Mouse (Mus musculus) myocyte (in vitro differentiated cells): ENCODE measurements around the gene 9130213A22Rik. TPM values are rescaled to one million over a fixed set of nuclear protein-coding genes. Genes with fewer than 3 reads are reported as not detected.

Experiments used
- H3K27me3 ChIP-seq: one replicate; pipeline ENCODE4 v1.6.1; 2011; ENCODE audit not compliant: control insufficient read depth, insufficient read depth, insufficient read length
- H3K36me3 ChIP-seq: one replicate; pipeline ENCODE4 v1.6.1; 2011; ENCODE audit not compliant: control insufficient read depth, insufficient read depth
- H3K4me2 ChIP-seq: one replicate; pipeline ENCODE4 v1.6.1; 2011; ENCODE audit warnings: low read depth, control low read depth
- H3K4me3 ChIP-seq: one replicate; pipeline ENCODE4 v1.5.1; 2011; ENCODE audit warnings: mild to moderate bottlenecking, control low read depth, moderate library complexity
- H3K79me2 ChIP-seq: one replicate; pipeline ENCODE4 v1.6.1; 2011; ENCODE audit not compliant: control insufficient read depth, insufficient read depth
- H3ac ChIP-seq: one replicate; pipeline ENCODE4 v1.6.1; 2011; ENCODE audit not compliant: control insufficient read depth, insufficient read length
- CEBPB ChIP-seq: IDR thresholded peaks from 2 replicates; pipeline ENCODE4 v1.6.1; 2011; ENCODE audit warnings: mild to moderate bottlenecking, moderate library complexity; ENCODE audit not compliant: poor library complexity, insufficient read depth, severe bottlenecking
- E2F4 ChIP-seq: IDR thresholded peaks from one replicate; pipeline ENCODE4 v1.6.1; 2011; ENCODE audit warnings: mild to moderate bottlenecking, control low read depth, moderate library complexity; ENCODE audit not compliant: insufficient read depth
- MAX ChIP-seq: IDR thresholded peaks from one replicate; pipeline ENCODE4 v1.6.1; 2011; ENCODE audit warnings: low read depth, mild to moderate bottlenecking, control low read depth
- MYOD1 ChIP-seq, 3 experiments: IDR thresholded peaks; one replicate each; pipeline ENCODE4 v1.6.1; 2011; ENCODE audit warnings: control low read depth in 2 of 3, low read depth in 2 of 3, mild to moderate bottlenecking in 2 of 3, moderate library complexity in 1 of 3; ENCODE audit not compliant: insufficient read length in 2 of 3, control insufficient read depth in 1 of 3
- MYOG ChIP-seq, 3 experiments: IDR thresholded peaks; one replicate each; pipeline ENCODE4 v1.6.1; 2011; ENCODE audit warnings: control low read depth in 2 of 3, low read depth in 2 of 3, mild to moderate bottlenecking in 2 of 3; ENCODE audit not compliant: insufficient read length in 2 of 3, control insufficient read depth in 1 of 3, insufficient read depth in 1 of 3
- POLR2A ChIP-seq: IDR thresholded peaks from one replicate; pipeline ENCODE4 v1.6.1; 2011; ENCODE audit warnings: low read depth, mild to moderate bottlenecking, control low read depth, moderate library complexity; ENCODE audit not compliant: insufficient read length
- POLR2AphosphoS2 ChIP-seq: IDR thresholded peaks from one replicate; pipeline ENCODE4 v1.6.1; 2011; ENCODE audit warnings: low read depth, control low read depth; ENCODE audit not compliant: insufficient read length
- REST ChIP-seq: IDR thresholded peaks from one replicate; pipeline ENCODE4 v1.6.1; 2011; ENCODE audit warnings: mild to moderate bottlenecking, control low read depth, moderate library complexity; ENCODE audit not compliant: insufficient read depth, insufficient read length
- SRF ChIP-seq: IDR thresholded peaks from one replicate; pipeline ENCODE4 v1.6.1; 2011; ENCODE audit warnings: low read depth; ENCODE audit not compliant: control insufficient read depth, insufficient read length
- TCF12 ChIP-seq: IDR thresholded peaks from one replicate; pipeline ENCODE4 v1.6.1; 2011; ENCODE audit warnings: mild to moderate bottlenecking, control low read depth; ENCODE audit not compliant: poor library complexity, insufficient read depth, severe bottlenecking
- TCF3 ChIP-seq: IDR thresholded peaks from one replicate; pipeline ENCODE4 v1.6.1; 2011; ENCODE audit warnings: low read depth, control low read depth; ENCODE audit not compliant: insufficient read length
- USF1 ChIP-seq: IDR thresholded peaks from one replicate; pipeline ENCODE4 v1.6.1; 2011; ENCODE audit warnings: low read depth, mild to moderate bottlenecking, control low read depth, moderate library complexity
- polyA plus RNA-seq: library from polyadenylated mRNA; unstranded; fragments of >200 nt; fragmentation: generic; extraction: Trizol; gene quantifications from one replicate; pipeline ENCODE4 v1.2.1, GENCODE M21; 2012; ENCODE audit warnings: missing spikeins

The 9130213A22Rik gene
- polyA plus RNA-seq, 1 experiment, result 0.78 TPM

DNA sequence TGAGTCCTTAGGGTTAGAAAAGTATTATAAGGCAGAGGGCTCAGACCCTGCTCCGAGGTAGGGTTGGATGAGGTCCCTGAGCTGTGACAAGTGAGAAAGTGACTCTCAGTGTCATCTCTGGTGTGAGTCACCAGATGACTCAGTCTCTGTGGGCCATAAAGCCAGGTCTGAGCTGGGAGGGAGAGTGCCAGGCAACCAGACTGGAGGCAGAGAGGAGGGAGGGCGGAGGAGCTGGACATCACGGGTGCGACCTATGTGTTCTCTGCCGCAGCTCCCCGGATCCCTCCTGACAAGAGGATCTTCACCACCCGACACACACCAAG lies 20.0 kb downstream of the 9130213A22Rik start:
- peaks cover 10% of the 10 kb centered on the region for H3K79me2 ChIP-seq
- no peak overlapping the region for H3K4me3 ChIP-seq
- peaks cover 34% of the 10 kb centered on the region for H3K36me3 ChIP-seq
- H3K27me3 ChIP-seq, result no peaks in the 10 kb centered on the region
- H3ac ChIP-seq, result no peak overlapping the region
- TF ChIP-seq MAX (no peak), POLR2AphosphoS2 (no peak), REST (no peak), CEBPB (no peak)
- H3K4me2 ChIP-seq, result peak overlapping the region; percentile 30

DNA sequence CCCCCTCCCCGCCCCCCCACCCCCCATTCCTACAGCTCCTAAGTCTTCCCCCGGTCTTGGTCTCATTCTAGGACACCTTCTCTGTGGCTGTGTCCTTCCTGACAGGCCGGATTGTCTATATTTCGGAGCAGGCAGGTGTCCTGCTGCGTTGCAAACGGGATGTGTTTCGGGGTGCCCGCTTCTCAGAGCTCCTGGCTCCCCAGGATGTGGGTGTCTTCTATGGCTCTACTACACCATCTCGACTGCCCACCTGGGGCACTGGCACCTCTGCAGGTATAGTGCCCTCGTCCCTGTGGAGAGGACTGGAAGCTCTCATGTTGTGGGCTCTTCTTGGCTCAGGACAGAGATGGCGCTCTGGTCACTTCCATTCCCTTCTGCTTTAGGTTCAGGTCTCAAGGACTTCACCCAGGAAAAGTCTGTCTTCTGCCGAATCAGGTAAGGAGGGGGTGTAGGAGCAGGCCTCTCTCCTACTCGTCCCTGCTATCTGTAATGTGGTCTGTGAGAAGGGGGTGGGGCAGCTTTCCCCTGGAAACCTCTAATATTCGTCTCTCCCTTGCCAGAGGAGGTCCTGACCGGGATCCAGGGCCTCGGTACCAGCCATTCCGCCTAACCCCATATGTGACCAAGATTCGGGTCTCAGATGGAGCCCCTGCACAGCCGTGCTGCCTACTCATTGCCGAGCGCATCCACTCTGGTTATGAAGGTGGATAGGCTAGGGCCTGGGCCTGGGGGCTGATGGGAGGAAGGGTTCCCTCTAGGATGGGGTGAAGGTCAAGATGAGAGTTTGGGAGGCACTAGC lies 20.6 kb downstream of the 9130213A22Rik start:
- Histone ChIP-seq H3K27me3 (no peaks in the 10 kb centered on the region), H3K4me2 (peak overlapping the region; percentile 30), H3K79me2 (peaks cover 10% of the 10 kb centered on the region), H3K4me3 (no peak overlapping the region), H3ac (no peak overlapping the region), H3K36me3 (peaks cover 34% of the 10 kb centered on the region)
- TF ChIP-seq CEBPB, result no peak
- TF ChIP-seq POLR2A, result no peak
- no peak for TF ChIP-seq POLR2AphosphoS2
- TF ChIP-seq SRF, result no peak
- no peak for TF ChIP-seq USF1
- no peak for TF ChIP-seq MAX
- TF ChIP-seq TCF3, result no peak
- no peak for TF ChIP-seq REST
- no peak for TF ChIP-seq TCF12
- no peak for TF ChIP-seq E2F4
- no peak for TF ChIP-seq MYOD1 (IDR thresholded peaks at IDR 0.05; ENCODE audit: control insufficient read depth in 1 of 3, insufficient read length in 2 of 3, low read depth in 2 of 3)
- no peak for TF ChIP-seq MYOG (IDR thresholded peaks at IDR 0.05; ENCODE audit: control insufficient read depth in 1 of 3, insufficient read depth in 1 of 3, insufficient read length in 2 of 3, low read depth in 2 of 3)

DNA sequence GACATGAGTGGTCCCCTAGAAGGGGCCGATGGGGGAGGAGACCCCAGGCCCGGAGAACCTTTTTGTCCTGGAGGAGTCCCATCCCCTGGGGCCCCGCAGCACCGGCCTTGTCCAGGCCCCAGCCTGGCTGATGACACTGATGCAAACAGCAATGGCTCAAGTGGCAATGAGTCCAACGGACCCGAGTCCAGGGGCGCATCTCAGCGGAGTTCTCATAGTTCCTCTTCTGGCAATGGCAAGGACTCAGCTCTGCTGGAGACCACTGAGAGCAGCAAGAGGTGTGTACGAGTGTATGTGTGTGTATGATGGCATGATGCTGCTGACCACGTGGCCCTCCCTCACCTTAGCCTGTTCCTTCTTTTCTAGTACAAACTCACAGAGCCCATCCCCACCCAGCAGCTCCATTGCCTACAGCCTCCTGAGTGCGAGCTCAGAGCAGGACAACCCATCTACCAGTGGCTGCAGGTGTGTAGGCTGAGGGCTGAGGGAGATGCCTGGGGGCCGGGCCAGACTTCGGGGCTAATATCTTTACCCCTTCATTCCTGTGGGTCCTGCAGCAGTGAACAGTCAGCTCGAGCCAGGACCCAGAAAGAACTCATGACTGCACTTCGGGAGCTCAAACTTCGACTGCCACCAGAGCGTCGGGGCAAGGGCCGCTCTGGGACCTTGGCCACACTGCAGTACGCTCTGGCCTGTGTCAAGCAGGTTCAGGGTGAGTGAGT lies 21.6 kb downstream of the 9130213A22Rik start:
- Histone ChIP-seq H3K4me2 (peak overlapping the region; percentile 99), H3K4me3 (peak overlapping the region; percentile 40), H3K27me3 (no peaks in the 10 kb centered on the region), H3K36me3 (peaks cover 34% of the 10 kb centered on the region), H3K79me2 (peaks cover 10% of the 10 kb centered on the region), H3ac (no peak overlapping the region)
- TF ChIP-seq TCF12 (no peak), POLR2AphosphoS2 (no peak), E2F4 (no peak), CEBPB (no peak), POLR2A (no peak), TCF3 (no peak), MAX (no peak), REST (no peak), MYOD1 (IDR thresholded peaks at IDR 0.05; ENCODE audit: control insufficient read depth in 1 of 3, insufficient read length in 2 of 3, low read depth in 2 of 3) (no peak), USF1 (no peak), MYOG (IDR thresholded peaks at IDR 0.05; ENCODE audit: control insufficient read depth in 1 of 3, insufficient read depth in 1 of 3, insufficient read length in 2 of 3, low read depth in 2 of 3) (no peak), SRF (no peak)

DNA sequence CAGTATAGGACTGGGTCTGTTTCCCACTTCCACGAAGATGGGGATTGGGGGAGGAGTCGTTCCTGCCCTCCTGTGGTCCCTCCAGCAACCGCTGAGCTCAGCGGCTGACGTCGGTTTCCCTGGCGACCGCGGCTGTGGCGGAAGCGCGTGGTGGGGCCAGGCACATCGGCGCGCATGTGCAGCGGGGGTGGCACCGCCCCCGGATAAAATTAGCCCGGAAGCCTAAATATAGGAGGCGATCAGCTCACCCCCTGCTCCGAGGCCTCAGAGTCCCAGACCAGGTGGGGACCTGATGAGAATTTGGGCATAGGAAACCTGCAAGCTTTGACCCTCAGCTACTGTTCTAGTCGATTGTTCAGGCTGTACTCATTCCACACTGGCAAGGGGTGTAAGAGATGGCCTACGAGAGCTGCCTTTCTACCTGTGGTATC lies 22.5 kb downstream of the 9130213A22Rik start:
- Histone ChIP-seq H3K4me3 (peak overlapping the region; percentile 40), H3K4me2 (peak overlapping the region; percentile 99), H3K27me3 (no peaks in the 10 kb centered on the region), H3K36me3 (peaks cover 30% of the 10 kb centered on the region), H3ac (no peak overlapping the region), H3K79me2 (peaks cover 10% of the 10 kb centered on the region)
- TF ChIP-seq TCF3 (no peak), TCF12 (no peak), MYOG (IDR thresholded peaks at IDR 0.05; ENCODE audit: control insufficient read depth in 1 of 3, insufficient read depth in 1 of 3, insufficient read length in 2 of 3, low read depth in 2 of 3) (peak in 1 of 3 experiments; percentile 42), REST (no peak), POLR2A (peak; percentile 40), POLR2AphosphoS2 (no peak), SRF (peak; percentile 97), E2F4 (no peak), MYOD1 (IDR thresholded peaks at IDR 0.05; ENCODE audit: control insufficient read depth in 1 of 3, insufficient read length in 2 of 3, low read depth in 2 of 3) (peak in 2 of 3 experiments; percentile 4 to 36), USF1 (no peak), MAX (no peak), CEBPB (no peak)
